Mouse (Mus musculus): ENCODE measurements at regions not wholly inside any gene's neighbourhood (a gene's known extent, or its start where the extent isn't known, plus 50 kb on each side); places are given as distances from the start of the nearest gene placed in this dataset.

DNA sequence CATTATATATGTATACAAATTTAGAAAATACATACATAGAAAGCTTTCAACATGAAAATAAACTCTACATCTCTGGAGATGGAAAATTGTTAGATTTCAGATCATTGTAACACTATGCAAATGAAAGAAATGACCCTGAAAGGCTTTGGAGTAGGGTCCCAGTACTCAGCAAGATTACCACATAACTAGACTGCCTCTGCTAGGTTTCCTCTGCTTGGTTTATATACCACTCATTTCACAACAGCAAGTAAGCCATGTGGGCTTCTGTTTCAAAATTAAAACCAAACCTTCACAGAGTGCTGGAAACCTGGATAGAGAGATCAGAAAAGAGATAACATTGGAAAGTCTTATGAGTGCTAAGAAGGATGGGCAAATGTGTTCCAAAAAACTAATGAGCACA, 600.1 kb downstream of the Ptprc start:
- in situ Hi-C loops (cut with MboI, MseI): no loop called here

GRCm38 (mm10) chr1:137571905-137572865, 603.3 kb downstream of the Ptprc start:
- in situ Hi-C loops (cut with MboI, MseI): no loop called here

- in situ Hi-C loops (cut with MboI, MseI): no loop called here
These were observed 604.2 kb downstream of the Ptprc start for GRCm38 (mm10) chr1:137571190-137571904.

GRCm38 (mm10) chr1:137567526-137567925, 607.3 kb upstream of the Nr5a2 start:
- in situ Hi-C loops (cut with MboI, MseI): no loop called here

DNA sequence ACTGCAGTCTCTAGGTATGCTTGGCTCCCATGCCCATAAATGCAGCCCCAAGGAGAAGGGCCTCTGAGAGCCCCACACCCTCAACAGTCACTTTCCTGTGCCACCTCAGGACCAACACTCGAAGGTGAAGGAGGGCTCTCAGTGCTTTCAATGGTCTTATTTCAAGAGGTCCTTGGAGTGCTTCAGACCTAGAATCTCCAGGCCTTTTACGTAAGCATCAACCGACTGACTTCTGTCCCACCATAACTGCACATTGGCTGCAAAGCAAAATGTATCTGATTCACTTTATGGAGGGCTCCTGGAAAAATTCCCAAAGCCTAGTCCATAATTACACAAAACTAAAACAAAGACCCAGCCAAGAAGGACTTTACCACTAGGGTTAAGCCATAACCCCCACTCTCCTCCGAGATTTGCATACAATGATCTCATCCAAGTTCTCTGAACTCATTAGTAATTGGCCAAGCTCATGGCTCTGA, 605.4 kb upstream of the Nr5a2 start:
- in situ Hi-C loops (cut with MboI, MseI): no loop called here

DNA sequence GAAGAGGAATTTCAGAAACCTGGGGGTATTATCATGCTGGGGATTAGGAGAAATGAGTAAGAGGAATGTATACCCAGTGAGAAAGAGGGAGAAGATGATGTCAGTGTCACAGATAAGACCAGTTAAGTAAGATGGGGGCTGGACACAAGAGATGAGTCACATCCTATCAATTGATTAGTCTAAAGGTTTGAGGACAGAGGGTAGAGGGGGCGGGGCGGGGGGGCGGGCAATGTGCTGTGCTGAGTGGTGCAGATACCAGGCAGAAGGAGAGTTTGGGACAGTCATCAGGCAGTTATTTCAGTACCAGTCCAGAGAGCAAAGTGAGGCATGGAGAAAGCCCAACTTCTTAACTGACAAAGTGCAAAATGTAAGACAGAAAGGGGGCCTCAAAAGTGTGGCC, 601.4 kb upstream of the Nr5a2 start:
- in situ Hi-C loops (cut with MboI, MseI): no loop called here

- in situ Hi-C loops (cut with MboI, MseI): no loop called here
These were observed 600.4 kb upstream of the Nr5a2 start for GRCm38 (mm10) chr1:137560389-137561268.

GRCm38 (mm10) chr1:137549659-137550058, 589.4 kb upstream of the Nr5a2 start:
- in situ Hi-C loops (cut with MboI, MseI): no loop called here

DNA sequence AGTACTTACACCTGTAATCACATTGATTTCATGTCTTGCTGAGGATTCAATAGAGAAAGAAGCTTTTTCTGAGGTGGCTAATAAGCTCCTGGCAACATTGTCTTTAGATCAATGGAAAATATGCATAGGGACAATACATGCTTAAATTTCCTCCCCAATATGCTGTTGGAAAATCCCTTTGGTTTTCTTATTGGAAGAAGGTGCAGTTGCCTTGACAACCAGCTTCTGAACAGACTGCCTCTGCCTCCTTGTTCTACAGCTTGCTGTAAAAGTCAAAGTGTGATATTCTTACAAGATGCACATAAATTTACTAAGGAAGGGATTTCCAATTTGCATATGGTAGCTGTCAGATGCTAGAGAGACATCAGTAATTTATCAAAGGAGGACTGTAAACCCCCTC, 585.4 kb upstream of the Nr5a2 start:
- in situ Hi-C loops (cut with MboI, MseI): no loop called here

DNA sequence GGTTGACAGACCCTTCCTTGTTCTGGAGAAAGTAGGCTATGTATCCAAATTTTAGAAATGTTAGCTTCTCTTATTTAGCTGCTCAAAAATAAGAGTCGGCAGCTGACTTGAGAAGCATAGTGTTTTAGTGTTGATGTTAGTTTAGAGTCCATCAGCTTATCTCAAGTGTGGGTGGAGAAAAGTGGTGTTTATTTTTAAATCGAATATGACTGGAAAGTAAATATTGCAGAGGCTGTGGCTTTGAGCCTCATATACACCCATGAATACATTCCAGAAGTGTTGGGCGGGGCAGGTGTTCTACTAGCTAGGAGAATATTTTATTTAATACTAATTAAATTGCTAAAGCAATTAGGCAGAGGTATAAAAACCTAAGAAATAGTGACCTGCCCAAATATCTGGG, 583.6 kb upstream of the Nr5a2 start:
- in situ Hi-C loops (cut with MboI, MseI): no loop called here

- in situ Hi-C loops (cut with MboI, MseI): no loop called here
These were observed 581.2 kb upstream of the Nr5a2 start for GRCm38 (mm10) chr1:137541453-137541852.

- in situ Hi-C loops (cut with MboI, MseI): no loop called here
These were observed 579.3 kb upstream of the Nr5a2 start for GRCm38 (mm10) chr1:137539424-137540116.

- in situ Hi-C loops (cut with MboI, MseI): no loop called here
These were observed 554.5 kb upstream of the Nr5a2 start for GRCm38 (mm10) chr1:137514750-137515149.

GRCm38 (mm10) chr1:137503704-137504422, 543.6 kb upstream of the Nr5a2 start:
- in situ Hi-C loops (cut with MboI, MseI): no loop called here

- in situ Hi-C loops (cut with MboI, MseI): no loop called here
These were observed 528.0 kb upstream of the Nr5a2 start for GRCm38 (mm10) chr1:137488226-137488625.

- in situ Hi-C loops (cut with MboI, MseI): no loop called here
These were observed 518.2 kb upstream of the Nr5a2 start for GRCm38 (mm10) chr1:137478459-137478858.

GRCm38 (mm10) chr1:137477239-137477638, 517.0 kb upstream of the Nr5a2 start:
- in situ Hi-C loops (cut with MboI, MseI): no loop called here

- in situ Hi-C loops (cut with MboI, MseI): no loop called here
These were observed 514.6 kb upstream of the Nr5a2 start for GRCm38 (mm10) chr1:137474858-137475257.

DNA sequence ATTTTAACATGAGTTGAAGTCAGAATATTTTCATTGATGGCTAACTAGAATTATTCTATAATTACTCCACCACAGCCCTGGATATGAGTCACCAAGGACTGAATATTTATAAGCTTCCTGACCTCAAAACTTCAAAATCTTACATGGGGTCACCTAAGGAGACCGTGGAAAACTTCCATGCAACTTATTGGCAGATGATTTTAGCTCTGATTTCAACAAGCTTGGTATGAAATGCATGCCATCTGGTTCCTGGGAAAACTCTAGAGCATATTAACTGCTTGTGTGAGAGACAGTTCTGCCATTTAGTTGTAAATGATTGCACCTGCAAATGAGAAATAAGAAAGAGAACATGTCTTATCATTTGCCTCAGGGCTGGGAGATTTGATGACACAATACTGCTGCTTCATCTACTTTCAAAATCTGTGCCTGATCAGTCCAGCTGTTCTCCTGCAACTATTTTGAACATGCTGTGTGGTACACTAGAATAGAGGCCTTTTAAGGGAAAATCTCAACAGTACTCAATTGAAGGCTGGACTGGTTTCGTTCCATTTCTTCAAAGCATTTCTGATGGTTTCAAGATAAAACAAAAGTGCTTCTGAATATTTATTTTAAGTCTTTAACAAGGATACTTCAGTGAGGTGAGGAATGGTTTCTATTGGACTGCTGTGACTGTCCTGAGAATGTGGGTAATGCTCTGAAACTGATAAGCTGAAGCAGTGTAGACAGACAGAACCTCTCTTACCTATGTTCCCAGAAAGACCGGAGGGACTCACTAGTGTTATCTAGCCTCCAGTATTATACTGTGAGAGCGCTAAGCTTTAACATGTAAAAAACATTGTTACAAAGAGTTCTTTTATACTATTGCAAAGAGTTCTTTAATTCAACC, 513.8 kb upstream of the Nr5a2 start:
- in situ Hi-C loops (cut with MboI, MseI): no loop called here
